Mouse (Mus musculus) CH12.LX (cell line): ENCODE data around the gene Ccdc167.

ENCODE experiments used
- CTCF ChIP-seq, 2 experiments: IDR thresholded peaks in 1 of 2; conservative IDR thresholded peaks in 1 of 2; 2 replicates each; pipeline ENCODE4 v1.5.1; 2011 to 2012; ENCODE audit warnings: low read depth in 2 of 2, low read length in 2 of 2, improper control_type of control experiment in 1 of 2, inconsistent platforms in 1 of 2, mild to moderate bottlenecking in 1 of 2, moderate library complexity in 1 of 2
- GABPA ChIP-seq: IDR thresholded peaks from 2 replicates; pipeline ENCODE4 v1.6.1; 2012; ENCODE audit warnings: low read depth, low read length, improper control_type of control experiment, inconsistent platforms; ENCODE audit not compliant: insufficient replicate concordance
- SIN3A ChIP-seq: IDR thresholded peaks from 2 replicates; pipeline ENCODE4 v1.6.1; 2012; ENCODE audit warnings: low read length, improper control_type of control experiment, inconsistent platforms
- TCF12 ChIP-seq: IDR thresholded peaks from 2 replicates; pipeline ENCODE4 v1.6.1; 2014; ENCODE audit warnings: low read depth, mild to moderate bottlenecking, inconsistent platforms, low read length, improper control_type of control experiment
- USF2 ChIP-seq: conservative IDR thresholded peaks from 2 replicates; pipeline ENCODE4 v1.6.1; 2011; ENCODE audit warnings: low read depth, low read length, improper control_type of control experiment

DNA sequence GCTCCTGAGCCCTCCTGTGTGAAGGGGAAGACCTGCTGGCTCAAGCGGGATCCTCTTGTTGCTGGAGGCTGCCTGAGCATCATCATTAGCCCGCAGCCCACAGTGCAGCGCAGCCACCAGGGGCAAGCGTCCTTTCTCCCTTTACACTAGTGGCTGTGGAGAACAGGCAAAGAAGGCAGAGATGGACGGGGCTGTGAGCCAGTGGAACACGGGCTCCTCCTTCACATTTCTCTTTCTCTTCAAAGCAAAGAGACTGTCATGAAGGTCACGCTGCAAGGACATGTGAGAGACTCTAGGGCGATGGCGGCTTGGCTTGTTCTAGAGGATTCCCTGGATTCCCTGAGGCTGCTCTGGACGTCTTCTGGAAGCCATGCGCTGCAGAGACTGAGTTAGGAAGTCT is 75.9 kb downstream of the Ccdc167 start:
- TF ChIP-seq USF2 (no peak), GABPA (no peak), CTCF (conservative IDR thresholded peaks at IDR 0.05 in 1 of 2, IDR thresholded peaks at IDR 0.05 in 1 of 2; ENCODE audit: low read depth in 2 of 2, low read length in 2 of 2) (no peak), SIN3A (no peak), TCF12 (no peak)
